Mouse (Mus musculus) left cerebral cortex, postnatal 4 days (tissue): ENCODE measurements at regions not wholly inside any gene's neighbourhood (a gene's known extent, or its start where the extent isn't known, plus 50 kb on each side); places are given as distances from the start of the nearest gene placed in this dataset.
"Not testable (repeated sequence)": the region's sequence is repeated elsewhere in the genome, so short reads cannot be mapped to it uniquely, and the experiment has no call there.

Experiments
- DNase-seq: peaks from one replicate; pipeline ENCODE4 v3.0.0-alpha.2; 2022
- intact Hi-C: fragments of 180-260 bp; cut with DNase I; formaldehyde crosslinking; loops from one replicate; pipeline ENCODE4 v1.15.1; 2025

- intact Hi-C loops = no loop called here
- no peak for DNase-seq
These were observed 527.4 kb upstream of the Gm5150 start for GRCm38 (mm10) chr3:16533643-16534042.

DNA sequence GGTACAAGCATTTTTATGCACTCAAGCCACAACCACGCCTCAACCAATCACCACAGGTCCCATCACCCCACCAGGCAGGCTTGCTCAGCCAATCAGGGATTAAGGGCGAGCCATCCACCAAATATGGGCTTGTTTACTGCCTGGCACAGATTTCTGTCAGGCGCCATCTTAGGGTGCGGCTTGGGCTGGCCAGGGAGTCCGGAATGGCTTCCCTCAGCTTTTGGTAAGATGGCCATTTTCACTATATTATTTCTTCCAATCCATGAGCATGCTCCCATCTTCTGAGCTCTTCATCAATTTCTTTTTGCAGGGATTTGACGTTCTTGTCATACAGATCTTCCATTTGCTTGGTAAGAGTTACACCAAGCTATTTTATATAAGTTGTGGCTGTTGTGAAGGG, 521.3 kb upstream of the Gm5150 start:
- DNase-seq, intact Hi-C loops: not testable (repeated sequence)

- intact Hi-C loops, DNase-seq: not testable (repeated sequence)
These were observed 482.2 kb upstream of the Gm5150 start for GRCm38 (mm10) chr3:16488431-16488830.

GRCm38 (mm10) chr3:16482750-16483149, 476.5 kb upstream of the Gm5150 start:
- no peak for DNase-seq

DNA sequence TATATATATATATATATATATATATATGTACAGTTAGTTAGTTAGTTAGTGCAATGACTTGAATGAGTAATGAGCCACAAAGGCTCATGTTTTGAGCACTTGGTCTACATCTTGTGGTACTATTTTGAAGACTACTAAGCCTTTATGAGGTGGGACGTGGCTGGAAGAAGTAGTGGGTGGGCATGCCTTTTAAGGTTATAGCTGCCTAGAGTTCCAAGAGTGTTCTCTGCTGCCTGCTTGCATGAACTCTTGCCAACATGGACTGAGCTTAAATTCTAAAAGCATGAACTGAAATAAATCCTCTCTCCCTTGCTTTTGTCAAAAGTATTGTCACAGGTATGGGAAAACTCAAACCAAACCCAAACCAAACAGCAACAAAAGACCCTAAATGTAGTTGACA, 465.1 kb upstream of the Gm5150 start:
- DNase-seq = no peak
- intact Hi-C loops = no loop called here

More at GRCm38 (mm10) chr3:16482750-16483149, 476.5 kb upstream of the Gm5150 start:
- intact Hi-C loops = no loop called here

DNA sequence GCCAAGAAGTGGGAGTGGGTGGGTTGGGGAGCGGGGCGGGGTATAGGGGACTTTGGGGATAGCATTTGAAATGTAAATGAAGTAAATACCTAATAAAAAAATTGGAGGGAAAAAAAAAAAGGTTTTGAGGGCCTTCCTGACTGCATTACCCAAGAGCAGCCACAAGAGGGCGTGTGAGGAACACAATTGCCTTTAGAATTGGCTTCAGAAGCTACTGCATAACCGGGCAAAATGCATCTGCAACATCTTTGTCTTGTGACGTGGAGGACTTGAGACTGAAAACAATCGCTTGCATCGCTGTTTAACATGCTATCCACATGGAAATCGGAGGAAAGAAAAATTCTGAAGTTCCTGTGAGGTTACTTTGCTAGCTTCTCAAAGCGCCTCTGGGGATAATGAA, 460.2 kb upstream of the Gm5150 start:
- intact Hi-C loops = loop anchor here (5.0 kb wide), 2 partner anchors 351 to 1356 kb away; no protein-coding TSS in a partner anchor
- DNase-seq = peak; percentile 72

GRCm38 (mm10) chr3:16465357-16465756, 459.1 kb upstream of the Gm5150 start:
- intact Hi-C loops = loop anchor here (5.0 kb wide), 2 partner anchors 352 to 1357 kb away; no protein-coding TSS in a partner anchor
- DNase-seq = no peak

GRCm38 (mm10) chr3:16464301-16464700, 458.1 kb upstream of the Gm5150 start:
- DNase-seq = no peak
- intact Hi-C loops = no loop called here

DNA sequence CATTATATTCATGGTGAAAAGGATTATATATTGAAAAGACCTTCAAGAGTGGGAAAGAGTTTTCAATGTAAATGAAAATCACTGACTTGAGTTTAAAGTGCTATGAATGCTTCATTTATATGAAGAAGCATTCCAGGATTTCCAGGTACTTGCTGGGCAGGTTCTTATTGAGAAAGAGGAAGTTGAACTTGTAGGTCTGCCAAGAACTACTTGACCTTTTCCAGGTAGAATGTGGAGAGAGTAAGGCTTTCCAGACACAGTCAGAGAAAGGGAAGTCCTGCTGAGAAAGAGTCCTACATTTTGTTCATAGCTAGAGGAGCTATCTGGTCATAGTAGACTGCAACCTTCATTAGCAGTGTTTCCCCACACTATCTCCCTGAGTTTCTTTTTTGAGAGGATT, 426.8 kb upstream of the Gm5150 start:
- intact Hi-C loops = no loop called here
- DNase-seq = no peak

- intact Hi-C loops = no loop called here
- no peak for DNase-seq
These were observed 425.5 kb upstream of the Gm5150 start for GRCm38 (mm10) chr3:16431819-16432115.

DNA sequence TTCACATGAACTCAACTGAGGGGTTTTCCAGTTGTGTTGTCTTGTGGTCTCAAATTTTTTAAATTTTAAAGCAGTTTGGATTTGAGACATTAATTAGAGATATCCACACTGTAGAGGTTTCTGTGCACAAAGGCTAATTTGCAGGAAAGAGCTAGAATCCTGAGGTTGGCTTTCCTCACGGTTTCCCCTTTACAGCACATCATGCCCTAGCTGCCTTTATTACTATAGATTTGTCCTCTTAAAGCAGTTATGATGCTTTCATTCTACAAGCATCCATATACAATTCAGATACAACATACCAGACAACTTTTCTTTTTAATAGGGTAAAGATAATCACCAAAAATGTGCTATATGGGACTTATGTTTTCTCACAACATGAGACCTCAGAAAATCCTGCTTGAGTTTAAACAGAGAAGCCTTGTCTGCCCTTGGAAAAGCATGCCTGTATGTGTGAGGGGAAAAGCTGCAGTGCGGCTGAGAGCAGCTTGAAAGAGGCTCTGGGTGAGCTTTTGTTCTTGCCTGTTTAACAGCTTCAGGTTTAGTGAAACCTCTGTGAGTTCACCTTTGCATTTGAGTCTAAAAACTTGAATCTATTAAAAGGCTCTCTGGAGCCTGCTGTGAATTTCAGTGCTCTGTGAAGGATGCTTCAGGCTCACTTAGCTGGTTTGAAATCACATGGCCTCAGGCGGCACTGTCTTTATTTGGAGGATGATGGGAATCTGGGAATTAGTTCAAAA, 425.0 kb upstream of the Gm5150 start:
- DNase-seq = no peak

More for the DNA sequence above, 425.0 kb upstream of the Gm5150 start:
- intact Hi-C loops = no loop called here
